Mouse (Mus musculus): ENCODE results near the gene Immp2l. TPM values are rescaled to one million over a fixed set of nuclear protein-coding genes. Genes with fewer than 3 reads are reported as not detected.
"Not testable (repeated sequence)": the region's sequence is repeated elsewhere in the genome, so short reads cannot be mapped to it uniquely, and the experiment has no call there.

The Immp2l gene
- polyA plus RNA-seq, 1 experiment from 2014 or later, result 8.5 TPM

GRCm38 (mm10) chr12:41773961-41774360 lies 750.1 kb downstream of the Immp2l start:
- H3K27me3 ChIP-seq, result no peaks in the 10 kb centered on the region
- 82% methylated on average over 3 of the region's 3 CpGs for WGBS
- H3K27ac ChIP-seq (replicated peaks), result peak overlapping the region; percentile 46

DNA sequence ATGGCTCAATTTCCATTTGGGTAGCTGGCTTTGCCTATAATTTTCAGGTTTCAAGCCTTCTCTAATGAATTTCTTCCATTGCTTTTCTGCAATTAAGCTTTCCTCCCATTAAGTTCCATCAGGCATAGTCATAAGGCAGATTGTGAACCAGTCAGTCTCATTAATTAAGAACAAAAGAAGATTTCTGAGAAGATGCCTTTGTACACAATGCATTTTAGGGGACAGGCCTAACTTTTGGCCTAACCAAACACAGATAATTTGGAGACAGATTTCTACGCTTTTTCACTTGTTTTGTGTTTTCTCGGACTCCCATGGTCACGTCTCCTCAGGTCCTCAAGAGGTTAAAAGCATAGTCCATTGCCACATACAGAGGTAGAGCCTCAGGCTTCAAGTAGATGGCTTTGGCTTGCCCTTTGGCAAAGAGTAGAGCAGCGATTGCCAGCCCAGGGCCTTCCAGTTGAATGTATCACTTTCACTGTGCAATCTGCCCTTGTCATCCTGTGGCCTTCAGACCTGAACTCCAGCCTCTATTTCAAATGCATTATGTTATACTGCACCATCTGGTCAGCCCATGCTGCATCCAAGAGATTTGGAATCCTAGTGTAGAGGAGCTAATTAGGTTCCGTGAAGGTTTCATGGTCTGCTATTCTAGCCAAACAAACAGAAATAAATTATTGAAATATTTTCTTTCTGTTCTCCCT lies 750.9 kb downstream of the Immp2l start:
- peak; percentile 65; the same call in 1 of the 2 replicates for ATAC-seq (ENCODE audit: low read depth)
- Histone ChIP-seq H3K4me3 (no peak overlapping the region), H3K9ac (no peak overlapping the region), H3K27me3 (no peaks in the 10 kb centered on the region), H3K4me2 (no peak overlapping the region), H3K27ac (replicated peaks) (peak overlapping the region; percentile 46; the same call in 1 of the 2 replicates), H3K9me3 (no peaks in the 10 kb centered on the region), H3K36me3 (no peaks in the 10 kb centered on the region), H3K4me1 (replicated peaks) (peaks cover 6% of the 10 kb centered on the region; the same call in 1 of the 2 replicates)
- WGBS, result 72% methylated on average over 5 of the region's 5 CpGs

More at GRCm38 (mm10) chr12:41773961-41774360, 750.1 kb downstream of the Immp2l start:
- H3K4me1 ChIP-seq (replicated peaks), result peaks cover 6% of the 10 kb centered on the region; the same call in 1 of the 2 replicates
- H3K36me3 ChIP-seq, result no peaks in the 10 kb centered on the region
- no peaks in the 10 kb centered on the region for H3K9me3 ChIP-seq
- no peak overlapping the region for H3K4me3 ChIP-seq
- ATAC-seq (ENCODE audit: low read depth), result no peak
- H3K4me2 ChIP-seq, result no peak overlapping the region
- no peak overlapping the region for H3K9ac ChIP-seq

DNA sequence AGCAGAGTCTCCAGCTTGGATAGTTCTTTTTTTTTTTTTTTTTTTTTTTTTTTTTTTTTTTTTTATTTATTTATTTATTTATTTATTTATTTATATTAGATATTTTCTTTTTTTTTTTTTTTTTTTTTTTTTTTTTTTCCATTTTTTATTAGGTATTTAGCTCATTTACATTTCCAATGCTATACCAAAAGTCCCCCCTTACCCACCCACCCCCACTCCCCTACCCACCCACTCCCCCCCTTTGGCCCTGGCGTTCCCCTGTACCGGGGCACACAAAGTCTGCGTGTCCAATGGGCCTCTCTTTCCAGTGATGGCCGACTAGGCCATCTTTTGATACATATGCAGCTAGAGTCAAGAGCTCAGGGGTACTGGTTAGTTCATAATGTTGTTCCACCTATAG lies 753.9 kb downstream of the Immp2l start:
- peak; percentile 61; the same call in 1 of the 2 replicates for ATAC-seq (ENCODE audit: low read depth)
- H3K27me3 ChIP-seq; H3K9me3 ChIP-seq; H3K4me2 ChIP-seq; H3K9ac ChIP-seq; H3K27ac ChIP-seq (replicated peaks); H3K4me1 ChIP-seq (replicated peaks); H3K4me3 ChIP-seq; H3K36me3 ChIP-seq: not testable (repeated sequence)
- no CpG with 5 or more reads among the region's 4 CpGs for WGBS

DNA sequence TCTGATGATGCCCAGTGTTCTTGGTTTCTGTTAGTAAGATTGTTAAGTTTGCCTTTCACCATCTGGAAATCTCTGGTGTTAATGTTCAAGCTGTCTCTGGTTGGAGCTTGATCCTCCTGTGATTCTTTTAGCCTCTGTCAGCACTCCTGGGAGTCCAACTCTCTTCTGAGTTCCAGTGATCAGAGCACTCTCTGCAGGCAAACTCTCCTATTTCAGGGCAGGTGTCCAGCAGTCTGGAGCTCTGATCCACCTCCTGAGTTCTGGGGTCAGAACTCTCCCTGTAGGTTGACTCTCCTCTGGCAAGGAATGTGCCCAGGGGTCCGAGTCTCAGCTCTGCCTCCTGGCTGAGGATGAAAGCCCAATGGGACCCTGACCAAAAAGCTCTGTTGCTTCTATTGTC lies 769.8 kb downstream of the Immp2l start:
- H3K4me2 ChIP-seq; H3K4me1 ChIP-seq (replicated peaks); H3K36me3 ChIP-seq; H3K4me3 ChIP-seq; H3K9ac ChIP-seq; H3K27ac ChIP-seq (replicated peaks); H3K27me3 ChIP-seq; ATAC-seq (ENCODE audit: low read depth); H3K9me3 ChIP-seq: not testable (repeated sequence)
- 86% methylated on average over 1 of the region's 1 CpGs for WGBS

DNA sequence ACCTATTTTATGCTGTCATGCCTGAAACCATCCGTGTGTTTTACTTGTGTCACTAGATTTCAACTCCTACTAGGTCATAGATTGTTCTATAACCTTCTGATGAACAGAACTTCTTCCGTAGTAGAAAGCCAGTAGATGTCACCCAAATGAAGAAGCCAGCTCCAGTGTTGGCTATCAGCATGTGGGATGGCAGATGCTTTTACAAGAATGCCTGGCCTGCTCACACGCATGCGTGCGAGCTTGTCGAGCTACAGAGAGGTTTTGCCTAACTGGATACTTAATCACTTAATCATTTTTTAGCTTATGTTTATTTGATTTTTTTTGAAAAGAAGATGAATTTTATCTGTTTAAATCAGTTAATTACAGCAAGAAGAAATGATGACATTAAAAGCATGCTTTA lies 805.6 kb downstream of the Immp2l start:
- no peaks in the 10 kb centered on the region for H3K36me3 ChIP-seq
- no peaks in the 10 kb centered on the region for H3K27me3 ChIP-seq
- H3K4me2 ChIP-seq, result no peak overlapping the region
- H3K27ac ChIP-seq (replicated peaks), result no peak overlapping the region
- no peak for ATAC-seq (ENCODE audit: low read depth)
- H3K4me3 ChIP-seq, result no peak overlapping the region
- no peak overlapping the region for H3K9ac ChIP-seq
- H3K4me1 ChIP-seq (replicated peaks), result peaks cover 6% of the 10 kb centered on the region; the same call in 1 of the 2 replicates
- WGBS, result 86% methylated on average over 6 of the region's 6 CpGs
- H3K9me3 ChIP-seq, result no peaks in the 10 kb centered on the region

DNA sequence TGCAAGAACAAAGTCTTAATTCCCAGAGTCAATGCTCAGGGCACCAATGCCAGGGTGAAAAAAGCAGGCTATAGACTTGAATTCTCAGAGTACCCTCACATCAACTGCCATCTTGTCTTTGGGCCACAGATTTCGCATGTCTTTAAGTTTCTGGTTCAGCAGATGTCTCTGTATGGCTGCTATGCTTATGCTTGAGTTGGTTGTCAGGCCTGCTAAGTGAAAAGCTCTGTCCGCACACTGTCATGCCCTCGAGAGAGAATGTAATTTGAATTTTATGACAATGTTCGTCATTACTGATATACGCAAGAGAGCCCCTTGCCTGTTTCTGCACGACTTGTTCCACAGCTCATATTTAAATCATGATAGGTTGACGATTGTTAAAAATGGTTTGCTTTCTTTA lies 807.8 kb downstream of the Immp2l start:
- Histone ChIP-seq H3K9ac (no peak overlapping the region), H3K4me3 (no peak overlapping the region), H3K4me2 (no peak overlapping the region), H3K9me3 (no peaks in the 10 kb centered on the region), H3K4me1 (replicated peaks) (peaks cover 6% of the 10 kb centered on the region; the same call in 1 of the 2 replicates), H3K36me3 (no peaks in the 10 kb centered on the region), H3K27me3 (no peaks in the 10 kb centered on the region), H3K27ac (replicated peaks) (no peak overlapping the region)
- WGBS, result 55% methylated on average over 7 of the region's 7 CpGs
- no peak for ATAC-seq (ENCODE audit: low read depth)

DNA sequence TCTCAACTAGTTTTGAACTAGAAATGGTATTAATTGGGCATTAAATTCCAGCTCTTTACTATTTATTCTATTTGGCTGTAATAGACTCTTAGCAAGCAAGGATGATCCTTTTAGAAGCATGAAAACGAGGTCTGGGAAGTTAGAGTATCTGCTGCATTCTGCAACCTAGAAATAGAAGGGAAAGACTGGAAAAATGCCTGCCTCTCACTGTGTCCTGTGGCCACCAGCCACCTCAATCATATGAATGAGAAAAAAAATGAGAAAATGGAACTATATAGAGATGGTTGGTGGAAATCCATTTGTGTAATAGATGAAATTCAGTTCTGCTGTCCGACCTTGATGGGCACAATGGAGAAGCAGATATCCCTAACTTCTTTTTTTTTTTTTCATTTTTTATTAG lies 810.8 kb downstream of the Immp2l start:
- peaks cover 6% of the 10 kb centered on the region; the same call in 1 of the 2 replicates for H3K4me1 ChIP-seq (replicated peaks)
- H3K4me2 ChIP-seq, result no peak overlapping the region
- no peak overlapping the region for H3K27ac ChIP-seq (replicated peaks)
- no peaks in the 10 kb centered on the region for H3K27me3 ChIP-seq
- no peak overlapping the region for H3K9ac ChIP-seq
- no peak overlapping the region for H3K4me3 ChIP-seq
- 93% methylated on average over 2 of the region's 2 CpGs for WGBS
- no peaks in the 10 kb centered on the region for H3K36me3 ChIP-seq
- no peak for ATAC-seq (ENCODE audit: low read depth)
- no peaks in the 10 kb centered on the region for H3K9me3 ChIP-seq

- H3K4me3 ChIP-seq, result no peak overlapping the region
- no peaks in the 10 kb centered on the region for H3K27me3 ChIP-seq
- no peaks in the 10 kb centered on the region for H3K9me3 ChIP-seq
- H3K27ac ChIP-seq (replicated peaks), result no peak overlapping the region
- no peaks in the 10 kb centered on the region for H3K36me3 ChIP-seq
- H3K4me1 ChIP-seq (replicated peaks), result peaks cover 7% of the 10 kb centered on the region; the same call in 1 of the 2 replicates
- 78% methylated on average over 6 of the region's 6 CpGs for WGBS
- no peak overlapping the region for H3K4me2 ChIP-seq
- ATAC-seq (ENCODE audit: low read depth), result no peak
- H3K9ac ChIP-seq, result no peak overlapping the region
Observed at GRCm38 (mm10) chr12:41838334-41838847, 814.5 kb downstream of the Immp2l start.

GRCm38 (mm10) chr12:41839241-41839640 lies 815.4 kb downstream of the Immp2l start:
- ATAC-seq (ENCODE audit: low read depth), result no peak
- H3K27me3 ChIP-seq, result no peaks in the 10 kb centered on the region
- no peak overlapping the region for H3K4me2 ChIP-seq
- H3K36me3 ChIP-seq, result no peaks in the 10 kb centered on the region
- no peak overlapping the region for H3K9ac ChIP-seq
- 91% methylated on average over 2 of the region's 2 CpGs for WGBS
- H3K4me3 ChIP-seq, result no peak overlapping the region
- peaks cover 7% of the 10 kb centered on the region; the same call in 1 of the 2 replicates for H3K4me1 ChIP-seq (replicated peaks)
- no peak overlapping the region for H3K27ac ChIP-seq (replicated peaks)
- no peaks in the 10 kb centered on the region for H3K9me3 ChIP-seq

DNA sequence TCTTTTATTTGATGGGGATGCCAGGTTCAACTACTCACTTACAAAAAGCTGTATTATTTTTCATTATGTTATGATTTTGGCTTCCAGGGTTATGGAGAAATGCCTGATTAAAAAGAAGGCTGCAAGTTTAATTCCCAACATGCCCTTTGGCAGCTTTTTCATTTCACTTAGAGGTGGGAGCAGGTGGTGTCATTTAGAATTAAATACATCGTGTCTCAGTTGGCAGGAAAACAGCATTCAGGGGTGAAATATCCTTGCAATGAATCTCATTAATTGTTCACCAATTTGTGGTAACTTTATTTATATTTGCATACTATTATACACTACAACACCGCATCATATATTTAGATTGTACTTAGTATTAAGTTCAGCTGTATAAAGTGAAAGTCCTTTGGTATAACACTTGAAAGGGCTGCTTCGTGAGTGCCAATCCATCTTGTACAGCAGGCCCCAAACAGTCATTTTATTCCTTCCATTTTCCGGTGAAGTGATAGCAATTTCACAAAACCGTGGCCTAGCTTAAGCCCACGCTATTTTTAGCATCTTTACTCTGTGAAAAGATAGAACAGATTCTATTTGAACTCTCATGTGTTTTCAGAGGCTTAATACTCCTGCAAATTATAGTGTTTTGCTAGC lies 818.9 kb downstream of the Immp2l start:
- no peaks in the 10 kb centered on the region for H3K36me3 ChIP-seq
- no peaks in the 10 kb centered on the region for H3K27me3 ChIP-seq
- H3K9me3 ChIP-seq, result no peaks in the 10 kb centered on the region
- H3K4me2 ChIP-seq, result no peak overlapping the region
- no peak overlapping the region for H3K9ac ChIP-seq
- no peak overlapping the region for H3K4me3 ChIP-seq
- H3K4me1 ChIP-seq (replicated peaks), result peaks cover 7% of the 10 kb centered on the region; the same call in 1 of the 2 replicates
- 28% methylated on average over 6 of the region's 6 CpGs for WGBS
- peak; percentile 47; the same call in 1 of the 2 replicates for ATAC-seq (ENCODE audit: low read depth)
- H3K27ac ChIP-seq (replicated peaks), result no peak overlapping the region

DNA sequence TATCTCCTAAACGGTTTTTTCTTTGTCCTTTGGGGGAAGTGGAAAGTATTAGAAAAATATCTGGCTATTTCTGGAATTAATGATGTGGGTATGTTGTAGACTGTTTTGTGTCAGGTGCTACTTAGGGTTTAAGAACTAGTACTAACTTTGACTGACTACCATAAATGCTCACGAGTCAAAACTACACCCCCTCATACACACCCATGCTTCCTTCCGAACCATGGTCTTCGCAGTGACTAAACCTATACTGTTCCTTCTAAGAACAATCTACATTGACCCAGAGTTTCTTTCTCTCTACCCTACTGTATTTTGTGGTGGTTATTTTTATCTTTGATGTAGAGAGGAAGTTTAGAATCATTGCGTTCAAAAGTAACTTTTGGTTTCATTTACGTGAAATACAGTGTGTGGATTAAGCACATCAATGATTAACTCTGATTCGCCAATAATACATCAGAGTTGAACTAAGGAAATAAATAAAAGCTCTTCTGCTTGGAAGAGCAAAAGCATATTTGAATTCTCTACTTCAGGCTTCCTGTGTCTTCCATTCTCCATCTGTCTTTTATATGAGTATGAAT lies 828.1 kb downstream of the Immp2l start:
- 88% methylated on average over 7 of the region's 7 CpGs for WGBS
- H3K9ac ChIP-seq, result no peak overlapping the region
- no peaks in the 10 kb centered on the region for H3K9me3 ChIP-seq
- H3K4me3 ChIP-seq, result no peak overlapping the region
- H3K36me3 ChIP-seq, result no peaks in the 10 kb centered on the region
- ATAC-seq (ENCODE audit: low read depth), result no peak
- no peaks in the 10 kb centered on the region for H3K4me1 ChIP-seq (replicated peaks)
- no peak overlapping the region for H3K27ac ChIP-seq (replicated peaks)
- H3K4me2 ChIP-seq, result no peak overlapping the region
- H3K27me3 ChIP-seq, result no peaks in the 10 kb centered on the region

DNA sequence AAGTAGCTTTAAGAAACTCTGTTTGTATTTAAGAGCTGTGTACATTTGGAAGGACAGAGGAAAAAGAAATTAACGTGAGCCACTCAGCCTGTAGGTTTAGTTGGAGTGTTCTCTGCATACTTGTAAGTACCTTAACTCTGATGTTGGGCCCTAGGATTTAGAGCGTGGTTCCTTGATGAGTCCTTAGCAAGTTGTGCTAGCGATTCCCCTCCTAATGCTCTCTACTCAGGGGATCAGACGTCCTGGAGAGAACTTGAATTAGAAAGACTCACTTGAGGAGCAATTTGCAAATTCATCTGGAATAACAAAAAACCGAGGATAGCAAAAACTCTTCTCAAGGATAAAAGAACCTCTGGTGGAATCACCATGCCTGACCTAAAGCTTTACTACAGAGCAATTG lies 835.8 kb downstream of the Immp2l start:
- H3K4me1 ChIP-seq (replicated peaks); H3K27me3 ChIP-seq; H3K27ac ChIP-seq (replicated peaks); ATAC-seq (ENCODE audit: low read depth); H3K36me3 ChIP-seq; H3K4me2 ChIP-seq; H3K9me3 ChIP-seq; H3K9ac ChIP-seq; H3K4me3 ChIP-seq: not testable (repeated sequence)
- 49% methylated on average over 5 of the region's 5 CpGs for WGBS

Measured in neural tube, embryonic 13.5 days (tissue).